8 mouse cellular contexts compared by ENCODE assay signal in the genomic region with DNA sequence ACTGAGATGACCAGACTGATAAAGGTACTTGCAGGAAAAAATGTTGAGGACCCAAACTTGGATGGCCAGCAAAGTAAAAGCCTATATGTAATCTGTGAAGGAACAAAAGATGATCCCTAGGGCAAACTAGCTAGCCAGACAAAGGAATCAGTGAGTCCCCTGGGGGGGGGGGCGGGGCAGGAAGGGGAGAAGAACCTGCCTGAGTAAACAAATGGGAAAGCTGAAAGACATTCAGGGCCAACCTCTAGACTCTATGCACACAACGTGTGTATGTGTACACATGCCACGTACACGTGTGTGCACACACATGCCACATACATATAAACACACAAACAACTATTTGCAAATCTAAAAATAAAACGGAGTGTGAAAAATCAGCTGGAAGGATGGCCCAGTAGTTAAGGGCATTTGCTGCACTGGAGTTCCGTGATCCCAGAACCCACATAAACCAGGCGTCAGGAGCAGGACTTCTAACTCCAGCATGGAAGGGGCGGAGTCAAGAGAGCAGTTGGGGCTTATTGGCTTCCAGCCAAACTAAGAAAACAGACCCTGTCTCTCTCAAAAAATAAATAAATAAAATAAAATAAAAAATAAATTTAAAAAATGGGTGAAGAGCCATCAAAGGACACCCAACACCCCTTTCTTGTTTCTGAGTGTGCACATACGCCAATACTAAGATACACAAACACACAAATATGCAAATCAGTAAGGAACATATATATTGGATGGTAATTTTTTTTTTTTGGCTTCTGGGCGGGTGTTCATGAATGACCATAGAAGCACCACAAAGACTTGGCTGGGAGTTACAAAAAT. TPM values are rescaled to one million over a fixed set of nuclear protein-coding genes. Genes with fewer than 3 reads are reported as not detected.
DNase-seq lines count a peak whose midpoint lies in the region; ATAC-seq and TF ChIP-seq lines count a peak whose summit lies in the region.
"Had no signal": no experiment of that assay in that cellular context is flagged by ENCODE, and none has a peak within 500 bp of the region (broad histone marks: within the 10 kb centered on the region; RNA-seq: fewer than 3 reads in every experiment).

No protein-coding gene starts in this region.

- H3K4me3 ChIP-seq in CH12.LX (replicated peaks in 1 of 3; ENCODE audit: low read depth in 2 of 3, low read length in 2 of 3, poor library complexity in 1 of 3): no peak overlapping the region
- peak overlapping the region; percentile 93 for H3K4me3 ChIP-seq in forebrain, embryonic 14.5 days (ENCODE audit: low read depth, low read length)

- TF ChIP-seq EP300 in CH12.LX (IDR thresholded peaks at IDR 0.05; ENCODE audit: low read length): no peak

- no peak for ATAC-seq in forebrain, embryonic 14.5 days
- no peak for ATAC-seq in frontal cortex, adult (ENCODE audit: low TSS enrichment)

- in situ Hi-C loops in CH12.LX (cut with MboI; ENCODE audit: low pct_ligation_motif_present, low pct_unique_long_range_greater_than_20kb, low sequenced_read_pairs): no loop called here

- intact Hi-C loops in gastrocnemius, postnatal 14 days (cut with DNase I; ENCODE audit: low total_unique reads): no loop called here

- DNase-seq in CH12.LX (ENCODE audit: extremely low read depth) (no peak), ES-CJ7 (ENCODE audit: low read depth, low spot score) (peak; percentile 28)
- DNase-seq in forebrain, embryonic 14.5 days (ENCODE audit: low spot score): peak; percentile 62
- DNase-seq in mesoderm, embryonic 11.5 days (ENCODE audit: low read depth, low spot score): peak; percentile 56
- DNase-seq in left cerebral cortex, adult 9 months (ENCODE audit: low spot score in 2 of 2): no peak
- DNase-seq in gastrocnemius, postnatal 14 days: no peak
- DNase-seq: heart, postnatal 10 days had no signal

- H3K27ac ChIP-seq in CH12.LX (ENCODE audit: insufficient read depth, low read depth): no peak overlapping the region
- H3K27ac ChIP-seq in forebrain, embryonic 14.5 days (ENCODE audit: low read depth, low read length): no peak overlapping the region

- H3K4me1 ChIP-seq in CH12.LX (ENCODE audit: control insufficient read depth in 1 of 2, insufficient read depth in 2 of 2): peaks cover 4 to 29% of the 10 kb centered on the region in 2 experiments
- H3K4me1 ChIP-seq in forebrain, embryonic 14.5 days (ENCODE audit: control insufficient read depth, insufficient read depth, low read length): peaks cover 14% of the 10 kb centered on the region

- H3K36me3 ChIP-seq in CH12.LX (replicated peaks in 1 of 2; ENCODE audit: control insufficient read depth in 1 of 2, insufficient read depth in 1 of 2, low read length in 1 of 2): peaks cover 7 to 38% of the 10 kb centered on the region in 2 experiments
- H3K36me3 ChIP-seq in forebrain, embryonic 14.5 days (ENCODE audit: control insufficient read depth, insufficient read depth, low read length): peaks cover 17% of the 10 kb centered on the region; the same call in 1 of the 2 replicates

- TF ChIP-seq CTCF in CH12.LX (conservative IDR thresholded peaks at IDR 0.05 in 1 of 2, IDR thresholded peaks at IDR 0.05 in 1 of 2; ENCODE audit: low read depth in 2 of 2, low read length in 2 of 2): no peak

- no peaks in the 10 kb centered on the region for H3K79me2 ChIP-seq in CH12.LX (replicated peaks; ENCODE audit: control insufficient read depth, extremely low read depth, insufficient read depth, poor library complexity, severe bottlenecking)

- no peaks in the 10 kb centered on the region for H3K27me3 ChIP-seq in CH12.LX (replicated peaks)
- H3K27me3 ChIP-seq in forebrain, embryonic 14.5 days (replicated peaks; ENCODE audit: control insufficient read depth, insufficient read depth, low read length): no peaks in the 10 kb centered on the region

- TF ChIP-seq RAD21 in CH12.LX (IDR thresholded peaks at IDR 0.05; ENCODE audit: low read depth, low read length): no peak

- H3K9me3 ChIP-seq in CH12.LX (replicated peaks; ENCODE audit: low read length): no peaks in the 10 kb centered on the region
- H3K9me3 ChIP-seq in forebrain, embryonic 14.5 days (replicated peaks; ENCODE audit: control insufficient read depth, low read length): no peaks in the 10 kb centered on the region

- no peak for TF ChIP-seq POLR2A in CH12.LX (IDR thresholded peaks at IDR 0.05; ENCODE audit: low read depth, low read length)

- 0 out of 2 replicates have a peak overlapping the region, but pooled peaks have one; percentile 25 for H3K4me2 ChIP-seq in CH12.LX (ENCODE audit: insufficient read depth, low read depth, poor library complexity, severe bottlenecking)
- peak overlapping the region; percentile 64 for H3K4me2 ChIP-seq in forebrain, embryonic 14.5 days (ENCODE audit: low read length)

- H3K9ac ChIP-seq in CH12.LX (ENCODE audit: insufficient read depth, low read depth): no peak overlapping the region
- no peak overlapping the region for H3K9ac ChIP-seq in forebrain, embryonic 14.5 days (ENCODE audit: low read length)

- 26% methylated on average over 9 of the region's 10 CpGs for WGBS in forebrain, embryonic 14.5 days

- dilution Hi-C loops in CH12.LX (cut with MboI; ENCODE audit: extremely low pct_ligation_motif_present, extremely low pct_unique_long_range_greater_than_20kb, low sequenced_read_pairs): no loop called here

TF ChIP-seq in CH12.LX, 34 proteins besides CTCF, POLR2A, EP300 and RAD21:
- TF ChIP-seq SIN3A (IDR thresholded peaks at IDR 0.05; ENCODE audit: low read length): no peak
- no peak for TF ChIP-seq MAX (IDR thresholded peaks at IDR 0.05; ENCODE audit: low read length)
- no peak for TF ChIP-seq HCFC1 (IDR thresholded peaks at IDR 0.05; ENCODE audit: low read depth, low read length)
- no peak for TF ChIP-seq IRF4 (IDR thresholded peaks at IDR 0.05; ENCODE audit: low read depth, low read length)

RNA-seq across cellular contexts. Expression of a gene that starts 1.7 kb away (rescaled TPM):
- 9.9 and 10.2 TPM in 2 replicates for total RNA-seq in CH12.LX (2012; rRNA removed)
- total RNA-seq in CH12.LX (2014; rRNA removed): 18.3 and 19.2 TPM in 2 replicates
- 11.7 and 12.2 TPM in 2 replicates for polyA plus RNA-seq in CH12.LX (2012; ENCODE audit: insufficient read length, low read depth)
- 36.6 and 39.4 TPM in 2 replicates for polyA plus RNA-seq in forebrain, embryonic 14.5 days (2014; fragmentation: Nextera tagmentation; extraction: Ambion mirVana)
- 1 to 10 TPM; 2.4 to 2.7 TPM for total RNA-seq in gastrocnemius, postnatal 14 days (2021)

RNA-seq across cellular contexts. Expression of a gene that starts 36.0 kb away (rescaled TPM):
- 235 and 340 TPM in 2 replicates for total RNA-seq in CH12.LX (2012; rRNA removed)
- total RNA-seq in CH12.LX (2014; rRNA removed): 516 and 549 TPM in 2 replicates
- 395 and 423 TPM in 2 replicates for polyA plus RNA-seq in CH12.LX (2012; ENCODE audit: insufficient read length, low read depth)
- polyA plus RNA-seq in forebrain, embryonic 14.5 days (2014; fragmentation: Nextera tagmentation; extraction: Ambion mirVana): 128 and 147 TPM in 2 replicates
- 10 to 100 TPM in 1 of 2 experiments, 1 to 10 TPM in 1; 7.3 to 12.1 TPM for total RNA-seq in gastrocnemius, postnatal 14 days (2021)

Comparison
In these comparisons a context has a peak if more than half of its experiments do, and no peak if none do; other contexts are left out.
1. DNase-seq: peak in ES-CJ7 (single experiment), forebrain, embryonic 14.5 days (single experiment) and mesoderm, embryonic 11.5 days (single experiment); none in CH12.LX (single experiment), left cerebral cortex, adult 9 months (0 of 2) and gastrocnemius, postnatal 14 days (single experiment).
2. RNA of a gene that starts 36.0 kb away (total RNA-seq): 235 to 549 TPM in CH12.LX; 7.3 to 12.1 TPM in gastrocnemius, postnatal 14 days; every median in the first group is over 10 times any median in the second.